Mouse (Mus musculus) stomach, postnatal 0 days (tissue): ENCODE data around the gene Calcoco1.

Experiments
- CTCF ChIP-seq: IDR thresholded peaks from 2 replicates; pipeline ENCODE4 v1.5.1; 2016; ENCODE audit warnings: antibody characterized with exemption, low read depth, mild to moderate bottlenecking, moderate library complexity
- EP300 ChIP-seq: optimal IDR thresholded peaks from 2 replicates; pipeline ENCODE3; 2016; ENCODE audit warnings: antibody characterized with exemption

DNA sequence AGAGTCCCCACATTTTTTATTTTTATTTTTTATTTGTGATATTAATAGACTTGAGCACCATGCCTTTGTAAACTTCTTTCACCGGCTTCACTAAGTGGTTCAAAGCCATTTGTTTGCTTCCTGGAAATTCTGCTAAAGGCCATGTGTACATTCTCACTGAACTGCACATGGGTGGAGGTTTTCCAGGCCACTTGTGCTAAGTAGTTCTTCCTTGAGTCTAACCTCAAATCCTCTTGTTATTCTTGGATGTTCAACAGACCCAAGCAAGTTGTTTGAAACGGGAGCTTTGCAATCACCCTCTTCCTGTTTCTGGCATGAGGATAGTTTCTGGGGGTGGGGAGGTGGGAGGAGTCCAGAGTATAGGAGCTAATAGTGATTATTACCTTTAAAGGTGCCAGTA, 16.5 kb upstream of the Calcoco1 start:
- TF ChIP-seq CTCF (no peak), EP300 (no peak)
